18 mouse cellular contexts compared by ENCODE assay signal in genomic region chr6:94658136-94658480, GRCm38 (mm10). TPM values are rescaled to one million over a fixed set of nuclear protein-coding genes. Genes with fewer than 3 reads are reported as not detected.
A peak's percentile ranks its signal among the peaks of the same experiment; 100 is the strongest.
DNase-seq lines count a peak whose midpoint lies in the region; ATAC-seq and TF ChIP-seq lines count a peak whose summit lies in the region.
"Had no signal": no experiment of that assay in that cellular context is flagged by ENCODE, and none has a peak within 500 bp of the region (broad histone marks: within the 10 kb centered on the region; RNA-seq: fewer than 3 reads in every experiment).

No protein-coding gene starts in this region.

- no peak for TF ChIP-seq POLR2A in kidney, adult 2 months (IDR thresholded peaks at IDR 0.05; ENCODE audit: low read depth, low read length)
- TF ChIP-seq POLR2A in myocyte (IDR thresholded peaks at IDR 0.05; ENCODE audit: insufficient read length, low read depth), result no peak

- peaks cover 21% of the 10 kb centered on the region; the same call in 1 of the 2 replicates for H3K4me1 ChIP-seq in kidney, adult 2 months (ENCODE audit: control insufficient read depth, insufficient read depth, low read length)
- H3K4me1 ChIP-seq in brown adipose tissue, adult 24 weeks (ENCODE audit: control insufficient read depth, insufficient read depth, insufficient read length, low read length), result peaks cover 20% of the 10 kb centered on the region
- H3K4me1 ChIP-seq in lung, postnatal 0 days (ENCODE audit: insufficient read depth, low read depth, low read length), result 0 out of 2 replicates have a peak, but pooled peaks cover 3% of the 10 kb centered on the region
- H3K4me1 ChIP-seq: liver, embryonic 13.5 days; megakaryocyte, embryonic 14.5 days had no signal

- H3K4me2 ChIP-seq in myocyte (ENCODE audit: low read depth), result peak overlapping the region; percentile 78
- H3K4me2 ChIP-seq in lung, postnatal 0 days (replicated peaks; ENCODE audit: low read depth, low read length), result no peak overlapping the region
- H3K4me2 ChIP-seq: embryonic facial prominence, embryonic 13.5 days; forebrain, embryonic 13.5 days; hindbrain, embryonic 15.5 days; liver, embryonic 13.5 days; neural tube, embryonic 12.5 days had no signal

- ATAC-seq in lung, postnatal 0 days, result no peak
- ATAC-seq: CD4-positive, CD25-positive, alpha-beta regulatory T cell, adult 4 months; forebrain, embryonic 13.5 days had no signal

- H3K4me3 ChIP-seq in gastrocnemius, adult 2 months, result peak overlapping the region; percentile 67
- H3K4me3 ChIP-seq in kidney, adult 2 months (ENCODE audit: insufficient read depth, low read depth, low read length), result 0 out of 2 replicates have a peak overlapping the region, but pooled peaks have one; percentile 2
- H3K4me3 ChIP-seq in brown adipose tissue, adult 24 weeks (ENCODE audit: insufficient read depth, low read depth, low read length), result no peak overlapping the region
- H3K4me3 ChIP-seq in myocyte, result no peak overlapping the region
- H3K4me3 ChIP-seq in lung, postnatal 0 days (ENCODE audit: low read depth, low read length), result no peak overlapping the region
- H3K4me3 ChIP-seq: embryonic facial prominence, embryonic 13.5 days; forebrain, embryonic 13.5 days; heart, adult 2 months; hindbrain, embryonic 15.5 days; liver, embryonic 13.5 days; megakaryocyte, embryonic 14.5 days; neural tube, embryonic 12.5 days had no signal

- no peaks in the 10 kb centered on the region for H3K9me3 ChIP-seq in lung, postnatal 0 days (ENCODE audit: low read length)
- H3K9me3 ChIP-seq: embryonic facial prominence, embryonic 13.5 days; forebrain, embryonic 13.5 days; hindbrain, embryonic 15.5 days; liver, embryonic 13.5 days; megakaryocyte, embryonic 14.5 days; neural tube, embryonic 12.5 days had no signal

- TF ChIP-seq EP300 in lung, postnatal 0 days (IDR thresholded peaks at IDR 0.05), result no peak

- no peak for TF ChIP-seq CTCF in gastrocnemius, adult 2 months (IDR thresholded peaks at IDR 0.05)
- no peak for TF ChIP-seq CTCF in kidney, adult 2 months (conservative IDR thresholded peaks at IDR 0.05; ENCODE audit: insufficient read depth, insufficient read length, low read depth, low read length)
- TF ChIP-seq CTCF in lung, postnatal 0 days (IDR thresholded peaks at IDR 0.05), result no peak

- no peaks in the 10 kb centered on the region for H3K36me3 ChIP-seq in kidney, adult 2 months (ENCODE audit: control insufficient read depth, insufficient read depth, low read length)
- no peaks in the 10 kb centered on the region for H3K36me3 ChIP-seq in myocyte (ENCODE audit: control insufficient read depth, insufficient read depth)
- H3K36me3 ChIP-seq in lung, postnatal 0 days (ENCODE audit: insufficient read depth, low read length), result no peaks in the 10 kb centered on the region
- H3K36me3 ChIP-seq: hindbrain, embryonic 15.5 days; liver, embryonic 13.5 days had no signal

- 27% methylated on average over 6 of the region's 6 CpGs for WGBS in kidney, adult 2 months
- WGBS in lung, postnatal 0 days, result 49% methylated on average over 6 of the region's 6 CpGs

- H3K27me3 ChIP-seq in kidney, adult 2 months (replicated peaks; ENCODE audit: control insufficient read depth, insufficient read depth, low read length), result no peaks in the 10 kb centered on the region
- no peaks in the 10 kb centered on the region for H3K27me3 ChIP-seq in myocyte (ENCODE audit: control insufficient read depth, insufficient read depth, insufficient read length)
- no peaks in the 10 kb centered on the region for H3K27me3 ChIP-seq in lung, postnatal 0 days (replicated peaks; ENCODE audit: insufficient read depth, low read length)
- H3K27me3 ChIP-seq: forebrain, embryonic 13.5 days; hindbrain, embryonic 15.5 days; liver, embryonic 13.5 days; neural tube, embryonic 12.5 days had no signal

- no peak overlapping the region for H3ac ChIP-seq in myocyte (ENCODE audit: control insufficient read depth, insufficient read length)

- H3K79me2 ChIP-seq in myocyte (ENCODE audit: control insufficient read depth, insufficient read depth), result peaks cover 3% of the 10 kb centered on the region

- H3K9ac ChIP-seq in lung, postnatal 0 days (replicated peaks; ENCODE audit: low read depth), result no peak overlapping the region
- H3K9ac ChIP-seq: embryonic facial prominence, embryonic 13.5 days; forebrain, embryonic 13.5 days; hindbrain, embryonic 15.5 days; liver, embryonic 13.5 days; neural tube, embryonic 12.5 days had no signal

- no peak for DNase-seq in gastrocnemius, adult 2 months
- no peak for DNase-seq in gastrocnemius, postnatal 14 days
- DNase-seq in kidney, adult 2 months, result no peak
- DNase-seq in kidney, adult 18-20 months, result no peak
- DNase-seq in lung, postnatal 0 days (ENCODE audit: low spot score), result no peak
- DNase-seq: cerebellum, adult 11-12 months; heart, adult 2 months; kidney, postnatal 10 days; liver, embryonic 13.5 days; right cerebral cortex, postnatal 25 days had no signal

- intact Hi-C loops in gastrocnemius, adult 2 months (cut with DNase I), result loop anchor here (1.0 kb wide), 1 partner anchor 41 kb away; no protein-coding TSS in a partner anchor
- intact Hi-C loops in gastrocnemius, postnatal 14 days (cut with DNase I; ENCODE audit: low total_unique reads), result no loop called here

- H3K27ac ChIP-seq in gastrocnemius, adult 2 months, result peak overlapping the region; percentile 94
- no peak overlapping the region for H3K27ac ChIP-seq in kidney, adult 2 months (ENCODE audit: insufficient read depth, low read depth, low read length)
- 0 out of 2 replicates have a peak overlapping the region, but pooled peaks have one; percentile 0 for H3K27ac ChIP-seq in brown adipose tissue, adult 24 weeks (replicated peaks; ENCODE audit: low read depth, low read length)
- no peak overlapping the region for H3K27ac ChIP-seq in lung, postnatal 0 days (ENCODE audit: low read length)
- H3K27ac ChIP-seq: embryonic facial prominence, embryonic 13.5 days; forebrain, embryonic 13.5 days; hindbrain, embryonic 15.5 days; liver, embryonic 13.5 days; neural tube, embryonic 12.5 days had no signal

TF ChIP-seq in myocyte, 11 proteins besides CTCF, POLR2A, EP300 and RAD21:
- no peak for TF ChIP-seq POLR2AphosphoS2 (IDR thresholded peaks at IDR 0.05; ENCODE audit: insufficient read length, low read depth)
- no peak for TF ChIP-seq MAX (IDR thresholded peaks at IDR 0.05; ENCODE audit: low read depth)
- TF ChIP-seq REST (IDR thresholded peaks at IDR 0.05; ENCODE audit: insufficient read depth, insufficient read length), result no peak
- no peak for TF ChIP-seq CEBPB (IDR thresholded peaks at IDR 0.05; ENCODE audit: insufficient read depth, poor library complexity, severe bottlenecking)
- TF ChIP-seq MYOG (IDR thresholded peaks at IDR 0.05; ENCODE audit: control insufficient read depth in 1 of 3, insufficient read depth in 1 of 3, insufficient read length in 2 of 3, low read depth in 2 of 3), result no peak
- no peak for TF ChIP-seq TCF12 (IDR thresholded peaks at IDR 0.05; ENCODE audit: insufficient read depth, poor library complexity, severe bottlenecking)
- TF ChIP-seq E2F4 (IDR thresholded peaks at IDR 0.05; ENCODE audit: insufficient read depth), result no peak
- no peak for TF ChIP-seq USF1 (IDR thresholded peaks at IDR 0.05; ENCODE audit: low read depth)
- TF ChIP-seq MYOD1 (IDR thresholded peaks at IDR 0.05; ENCODE audit: control insufficient read depth in 1 of 3, insufficient read length in 2 of 3, low read depth in 2 of 3), result no peak
- TF ChIP-seq TCF3 (IDR thresholded peaks at IDR 0.05; ENCODE audit: insufficient read length, low read depth), result no peak
- no peak for TF ChIP-seq SRF (IDR thresholded peaks at IDR 0.05; ENCODE audit: control insufficient read depth, insufficient read length, low read depth)

RNA-seq across cellular contexts. Expression of gene Lrig1, which starts 41.9 kb away (rescaled TPM):
- total RNA-seq in gastrocnemius, adult 2 months (2021), result 10 to 100 TPM; 38.9 to 57.9 TPM
- total RNA-seq in gastrocnemius, postnatal 14 days (2021), result 10 to 100 TPM; 39.7 to 49.4 TPM
- 12.1 and 14.1 TPM in 2 replicates for polyA plus RNA-seq in kidney, adult 2 months (2012; rRNA removed)
- 23.3 and 47.0 TPM in 2 replicates for polyA plus RNA-seq in brown adipose tissue, adult 24 weeks (2012; ENCODE audit: insufficient read depth, insufficient read length, missing spikeins)
- polyA plus RNA-seq in myocyte (2012; fragmentation: generic; extraction: Trizol), result 22.1 TPM
- 8.1 and 9.2 TPM in 2 replicates for polyA plus RNA-seq in lung, postnatal 0 days (2015; fragmentation: Nextera tagmentation; extraction: Ambion mirVana)

Comparison
In these comparisons a context has a peak if more than half of its experiments do, and no peak if none do; other contexts are left out.
1. H3K27ac ChIP-seq: peak in gastrocnemius, adult 2 months (single experiment) and brown adipose tissue, adult 24 weeks (single experiment); none in kidney, adult 2 months (single experiment) and lung, postnatal 0 days (single experiment).
2. H3K4me3 ChIP-seq: peak in gastrocnemius, adult 2 months (single experiment) and kidney, adult 2 months (single experiment); none in brown adipose tissue, adult 24 weeks (single experiment), myocyte (single experiment) and lung, postnatal 0 days (single experiment).